10 mouse cellular contexts compared by ENCODE assay signal in the genomic region with DNA sequence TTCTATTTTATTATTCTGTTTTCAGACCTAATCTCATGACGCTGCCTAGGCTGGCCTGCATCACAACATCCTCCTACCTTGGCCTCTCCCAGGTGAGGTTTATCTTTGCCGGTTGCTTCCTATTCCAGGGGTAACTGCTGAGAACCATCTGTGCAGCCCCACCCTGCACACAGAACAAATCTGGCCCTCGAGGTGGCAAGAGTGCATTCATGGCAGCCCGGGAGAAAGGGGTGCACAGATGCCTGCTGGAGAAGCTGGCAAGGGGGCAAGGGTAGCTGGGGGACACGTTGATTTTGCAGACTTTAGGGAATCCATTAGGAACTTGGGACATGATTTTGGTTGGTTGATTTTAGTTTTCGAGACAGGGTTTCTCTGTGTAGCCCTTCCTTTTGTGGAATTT. TPM values are rescaled to one million over a fixed set of nuclear protein-coding genes. Genes with fewer than 3 reads are reported as not detected.
"Had no signal": no experiment of that assay in that cellular context is flagged by ENCODE, and none has a peak within 500 bp of the region (broad histone marks: within the 10 kb centered on the region; RNA-seq: fewer than 3 reads in every experiment).

No protein-coding gene starts in this region.

- DNase-seq: kidney, adult 11 months; kidney, adult 9 months; kidney, postnatal 36 days; left cerebral cortex, postnatal 4 days; lung, adult 2 months; lung, postnatal 36 days; thymus, adult 2 months; thymus, postnatal 25 days had no signal

RNA-seq across cellular contexts. Expression of a gene that starts 24.2 kb away (rescaled TPM):
- polyA plus RNA-seq: liver, embryonic 11.5 days; liver, embryonic 15.5 days had no signal
